Mouse (Mus musculus) 3T3-L1 (cell line): Measurements from ENCODE around the gene Prkg1.

Source experiments
- DNase-seq: peaks from one replicate; pipeline ENCODE4 v3.0.0-alpha.2; 2015; ENCODE audit warnings: low read depth, low spot score

The Prkg1 gene

GRCm38 (mm10) chr19:31073959-31074716 is 690.7 kb downstream of the Prkg1 start:
- DNase-seq: no peak

GRCm38 (mm10) chr19:31065206-31065781 is 699.5 kb downstream of the Prkg1 start:
- DNase-seq: no peak

GRCm38 (mm10) chr19:31064740-31065139 is 700.1 kb downstream of the Prkg1 start:
- no peak for DNase-seq

- peak; percentile 17 for DNase-seq
Measured at GRCm38 (mm10) chr19:31046601-31047000, 718.2 kb downstream of the Prkg1 start.

GRCm38 (mm10) chr19:31040948-31041847 is 723.6 kb downstream of the Prkg1 start:
- no peak for DNase-seq

GRCm38 (mm10) chr19:31038951-31039350 is 725.9 kb downstream of the Prkg1 start:
- DNase-seq: no peak

GRCm38 (mm10) chr19:31031596-31031995 is 733.2 kb downstream of the Prkg1 start:
- DNase-seq: no peak

GRCm38 (mm10) chr19:31026797-31027196 is 738.0 kb downstream of the Prkg1 start:
- no peak for DNase-seq

GRCm38 (mm10) chr19:31011528-31012133 is 753.2 kb downstream of the Prkg1 start:
- DNase-seq: no peak

GRCm38 (mm10) chr19:30998572-30998971 is 766.3 kb downstream of the Prkg1 start:
- no peak for DNase-seq

GRCm38 (mm10) chr19:30990390-30990789 is 774.4 kb downstream of the Prkg1 start:
- DNase-seq: no peak

GRCm38 (mm10) chr19:30982436-30982835 is 782.4 kb downstream of the Prkg1 start:
- no peak for DNase-seq

GRCm38 (mm10) chr19:30978096-30978495 is 786.7 kb downstream of the Prkg1 start:
- DNase-seq: no peak

- DNase-seq: no peak
Measured at GRCm38 (mm10) chr19:30950610-30951009, 814.2 kb downstream of the Prkg1 start.

GRCm38 (mm10) chr19:30948202-30948601 is 816.6 kb downstream of the Prkg1 start:
- DNase-seq: no peak

GRCm38 (mm10) chr19:30942369-30942992 is 822.4 kb downstream of the Prkg1 start:
- peak; percentile 46 for DNase-seq

GRCm38 (mm10) chr19:30938058-30938457 is 826.8 kb downstream of the Prkg1 start:
- DNase-seq: no peak

- DNase-seq: no peak
Measured at GRCm38 (mm10) chr19:30931469-30932192, 833.2 kb downstream of the Prkg1 start.

GRCm38 (mm10) chr19:30924032-30924431 is 840.8 kb downstream of the Prkg1 start:
- peak; percentile 44 for DNase-seq

GRCm38 (mm10) chr19:30902290-30902689 is 862.5 kb downstream of the Prkg1 start:
- DNase-seq: no peak

GRCm38 (mm10) chr19:30901025-30901424 is 863.8 kb downstream of the Prkg1 start:
- DNase-seq: no peak
